Mouse (Mus musculus) kidney, postnatal 4 days (tissue): Measurements from ENCODE around the gene Afg1l.

Source experiments
- DNase-seq, 2 experiments: peaks; one replicate each; pipeline ENCODE4 v3.0.0; 2021; ENCODE audit warnings: mixed read lengths in 2 of 2

Afg1l gene

DNA sequence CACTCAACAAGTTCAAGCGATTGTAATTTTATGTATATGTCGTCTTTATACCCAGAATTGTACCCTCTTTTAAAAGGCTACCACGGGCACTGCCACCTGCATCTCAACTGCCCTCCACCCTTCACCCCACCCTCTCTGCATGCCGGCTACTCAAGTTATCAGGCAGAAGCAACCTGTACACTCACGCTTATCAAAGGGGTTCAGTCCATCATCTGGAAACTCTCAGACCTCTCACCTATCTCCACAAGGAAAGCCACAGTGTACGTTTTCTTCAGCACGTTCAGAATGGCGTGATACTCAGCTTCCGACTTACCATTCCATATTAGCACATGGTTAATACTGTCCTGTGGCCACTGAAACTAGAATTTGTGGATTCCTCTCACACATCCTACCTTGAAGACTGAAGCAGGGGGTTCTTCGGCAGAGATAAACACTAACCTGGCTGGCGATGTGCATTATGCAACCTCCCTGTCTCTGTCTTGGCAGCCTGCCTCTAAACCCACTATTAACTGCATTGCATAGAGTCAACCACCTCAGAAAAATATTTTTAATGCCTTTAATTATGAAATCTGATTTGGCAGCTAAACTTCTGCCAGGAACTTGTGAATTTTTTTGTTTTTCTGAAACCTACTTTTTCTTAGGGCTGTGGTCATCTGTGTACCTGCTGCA, 213.2 kb downstream of the Afg1l start:
- DNase-seq: no peak

DNA sequence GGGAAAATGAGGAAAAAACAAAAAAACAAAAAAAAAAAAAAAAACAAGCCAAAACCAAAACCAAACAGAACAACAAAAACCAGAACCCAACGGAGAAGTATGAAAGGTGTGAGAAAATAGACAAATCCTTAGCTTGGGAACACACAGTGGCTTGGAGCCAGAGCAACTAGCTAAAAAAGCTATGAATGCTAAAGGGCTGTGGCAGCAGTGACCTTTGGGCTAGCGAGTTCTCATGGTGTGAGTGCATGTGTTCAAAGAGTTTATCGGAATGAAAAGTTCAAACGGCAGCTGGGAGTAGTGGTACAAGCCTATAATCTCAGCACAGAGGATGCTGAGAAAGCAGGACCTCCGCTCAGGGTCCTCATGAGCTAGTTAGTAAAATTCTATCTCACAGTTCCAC, 214.2 kb downstream of the Afg1l start:
- DNase-seq: no peak

DNA sequence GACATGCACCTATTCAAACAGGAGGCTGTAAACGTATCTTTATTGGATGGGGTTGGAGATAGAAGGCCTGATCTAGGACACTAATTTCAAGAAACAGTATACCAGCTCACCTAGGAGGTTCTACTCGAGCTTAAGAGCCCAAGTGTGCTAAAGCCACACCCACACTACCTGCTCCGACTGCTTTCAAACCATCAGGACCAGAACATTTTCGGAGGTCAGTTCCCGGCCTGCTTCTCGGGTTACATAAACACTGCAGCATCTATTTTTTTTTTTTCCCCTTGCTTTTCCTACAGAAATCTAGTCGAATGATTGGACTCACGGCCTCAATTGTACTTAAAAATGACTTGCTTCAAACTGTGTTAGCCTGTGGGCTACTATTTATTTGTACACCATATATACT, 214.7 kb downstream of the Afg1l start:
- no peak for DNase-seq
